Mouse (Mus musculus) lung, embryonic 14.5 days (tissue): Measurements from ENCODE around the gene Taar8c. TPM values are rescaled to one million over a fixed set of nuclear protein-coding genes. Genes with fewer than 3 reads are reported as not detected.
A peak's percentile ranks its signal among the peaks of the same experiment; 100 is the strongest.
"Not testable (repeated sequence)": the region's sequence is repeated elsewhere in the genome, so short reads cannot be mapped to it uniquely, and the experiment has no call there.

ENCODE experiments used
- ATAC-seq: fragments of 200-750 bp; cut with Nextera tagmentation; 2 replicates; pipeline ENCODE4 v1.8.0; 2017; ENCODE audit warnings: mild to moderate bottlenecking, moderate TSS enrichment, moderate library complexity; ENCODE audit not compliant: insufficient read depth
- DNase-seq: peaks from one replicate; pipeline ENCODE4 v3.0.0-alpha.2; 2015
- H3K27ac ChIP-seq: fragments of 300-500 bp; sonication (generic); 2 replicates; pipeline ENCODE4 v1.5.1; 2014; ENCODE audit warnings: low read depth, mild to moderate bottlenecking, moderate library complexity
- H3K27me3 ChIP-seq: fragments of 300-500 bp; sonication (generic); 2 replicates; pipeline ENCODE4 v1.6.1; 2014; ENCODE audit warnings: low read length, control low read depth; ENCODE audit not compliant: insufficient read depth
- H3K36me3 ChIP-seq: fragments of 300-500 bp; sonication (generic); 2 replicates; pipeline ENCODE4 v1.6.1; 2014; ENCODE audit warnings: control low read depth; ENCODE audit not compliant: insufficient read depth
- H3K4me1 ChIP-seq: fragments of 300-500 bp; sonication (generic); 2 replicates; pipeline ENCODE4 v1.6.1; 2014; ENCODE audit warnings: antibody characterized with exemption, control low read depth; ENCODE audit not compliant: insufficient read depth
- H3K4me2 ChIP-seq: fragments of 300-500 bp; sonication (generic); 2 replicates; pipeline ENCODE4 v1.6.1; 2014; ENCODE audit warnings: mild to moderate bottlenecking
- H3K4me3 ChIP-seq: fragments of 300-500 bp; sonication (generic); 2 replicates; pipeline ENCODE4 v1.5.1; 2014; ENCODE audit warnings: low read depth, low read length
- H3K9ac ChIP-seq: fragments of 300-500 bp; sonication (generic); 2 replicates; pipeline ENCODE4 v1.6.1; 2014
- H3K9me3 ChIP-seq: fragments of 300-500 bp; sonication (generic); 2 replicates; pipeline ENCODE4 v1.6.1; 2016; ENCODE audit warnings: low read depth, low read length, control low read depth
- CTCF ChIP-seq: IDR thresholded peaks from 2 replicates; pipeline ENCODE4 v1.5.1; 2016; ENCODE audit warnings: antibody characterized with exemption, low read depth
- WGBS: fragments of 180-500 bp; shearing (Covaris S2); extraction: QIAGEN DNeasy Blood & Tissue Kit; methylation state at CpG from one replicate; pipeline ENCODE4 v1.1.7; 2014; 5-methylcytosine and 5-hydroxymethylcytosine counted together
- polyA plus RNA-seq: library from polyadenylated mRNA; unstranded; fragments of >200 nt; fragmentation: Nextera tagmentation; extraction: Ambion mirVana; gene quantifications from 2 replicates; pipeline ENCODE4 v1.2.1, GENCODE M21; 2014

Gene Taar8c
- polyA plus RNA-seq, 1 experiment from 2014 or later: not detected

- ATAC-seq: peak; percentile 81; the same call in 1 of the 2 replicates
Measured at GRCm38 (mm10) chr10:24132273-24132672, 30.6 kb upstream of the Taar8c start.

GRCm38 (mm10) chr10:24131451-24132262 lies 29.9 kb upstream of the Taar8c start:
- Histone ChIP-seq H3K4me3 (peak overlapping the region; percentile 18; the same call in 1 of the 2 replicates), H3K27me3 (no peaks in the 10 kb centered on the region), H3K27ac (peak overlapping the region; percentile 73), H3K9me3 (no peaks in the 10 kb centered on the region), H3K4me1 (peaks cover 4% of the 10 kb centered on the region; the same call in 1 of the 2 replicates), H3K4me2 (peak overlapping the region; percentile 51), H3K36me3 (no peaks in the 10 kb centered on the region), H3K9ac (no peak overlapping the region)
- TF ChIP-seq CTCF: peak; percentile 81
- WGBS: 23% methylated on average over 9 of the region's 9 CpGs
- ATAC-seq: peak; percentile 77
- DNase-seq: peak; percentile 94

More at GRCm38 (mm10) chr10:24132273-24132672, 30.6 kb upstream of the Taar8c start:
- no peak for TF ChIP-seq CTCF
- peak overlapping the region; percentile 51 for H3K4me2 ChIP-seq
- DNase-seq: peak; percentile 61
- no peaks in the 10 kb centered on the region for H3K36me3 ChIP-seq
- no peaks in the 10 kb centered on the region for H3K27me3 ChIP-seq
- WGBS: 14% methylated on average over 5 of the region's 5 CpGs
- no peak overlapping the region for H3K4me3 ChIP-seq
- H3K27ac ChIP-seq: peak overlapping the region; percentile 73
- peaks cover 4% of the 10 kb centered on the region; the same call in 1 of the 2 replicates for H3K4me1 ChIP-seq
- no peaks in the 10 kb centered on the region for H3K9me3 ChIP-seq
- H3K9ac ChIP-seq: no peak overlapping the region

- Histone ChIP-seq H3K27ac (no peak overlapping the region), H3K36me3 (no peaks in the 10 kb centered on the region), H3K9ac (no peak overlapping the region), H3K4me1 (no peaks in the 10 kb centered on the region), H3K4me2 (no peak overlapping the region), H3K9me3 (no peaks in the 10 kb centered on the region), H3K27me3 (no peaks in the 10 kb centered on the region), H3K4me3 (no peak overlapping the region)
- DNase-seq (peak; percentile 87), ATAC-seq (no peak)
- WGBS: 40% methylated on average over 6 of the region's 6 CpGs
- TF ChIP-seq CTCF: peak; percentile 83
Measured at GRCm38 (mm10) chr10:24111116-24111778, 9.5 kb upstream of the Taar8c start.

- H3K4me3 ChIP-seq, H3K4me2 ChIP-seq, H3K9ac ChIP-seq, H3K4me1 ChIP-seq, DNase-seq, ATAC-seq, H3K27ac ChIP-seq, H3K9me3 ChIP-seq, H3K27me3 ChIP-seq, H3K36me3 ChIP-seq: not testable (repeated sequence)
- 71% methylated on average over 8 of the region's 8 CpGs for WGBS
Measured at GRCm38 (mm10) chr10:24109434-24109833, 7.7 kb upstream of the Taar8c start, which contains the start of gene Taar9. TSS of gene Taar9 (minus strand) at chr10:24109534.

GRCm38 (mm10) chr10:24108236-24108635 lies 6.5 kb upstream of the Taar8c start:
- WGBS: 70% methylated on average over 3 of the region's 3 CpGs
- Histone ChIP-seq H3K4me3 (no peak overlapping the region), H3K9ac (no peak overlapping the region), H3K27me3 (no peaks in the 10 kb centered on the region), H3K9me3 (no peaks in the 10 kb centered on the region), H3K36me3 (no peaks in the 10 kb centered on the region), H3K4me2 (no peak overlapping the region), H3K4me1 (no peaks in the 10 kb centered on the region), H3K27ac (no peak overlapping the region)
- no peak for TF ChIP-seq CTCF
- no peak for DNase-seq
- no peak for ATAC-seq

- Histone ChIP-seq H3K27ac (no peak overlapping the region), H3K4me3 (no peak overlapping the region), H3K9ac (no peak overlapping the region), H3K4me1 (no peaks in the 10 kb centered on the region), H3K9me3 (no peaks in the 10 kb centered on the region), H3K36me3 (no peaks in the 10 kb centered on the region), H3K27me3 (no peaks in the 10 kb centered on the region), H3K4me2 (no peak overlapping the region)
- 62% methylated on average over 5 of the region's 5 CpGs for WGBS
- no peak for TF ChIP-seq CTCF
- no peak for ATAC-seq
- no peak for DNase-seq
Measured at GRCm38 (mm10) chr10:24107747-24108146, 6.0 kb upstream of the Taar8c start.

GRCm38 (mm10) chr10:24103299-24103698 lies 1.6 kb upstream of the Taar8c start:
- H3K27me3 ChIP-seq, ATAC-seq, H3K4me3 ChIP-seq, H3K4me1 ChIP-seq, H3K36me3 ChIP-seq, H3K27ac ChIP-seq, H3K9ac ChIP-seq, H3K4me2 ChIP-seq, DNase-seq, H3K9me3 ChIP-seq: not testable (repeated sequence)
- WGBS: 5% methylated on average over 1 of the region's 1 CpGs

GRCm38 (mm10) chr10:24097010-24097409 lies 4.7 kb downstream of the Taar8c start:
- H3K4me1 ChIP-seq, H3K9me3 ChIP-seq, H3K4me2 ChIP-seq, H3K4me3 ChIP-seq, H3K9ac ChIP-seq, H3K27ac ChIP-seq, ATAC-seq, H3K36me3 ChIP-seq, H3K27me3 ChIP-seq, DNase-seq: not testable (repeated sequence)
- 21% methylated on average over 2 of the region's 2 CpGs for WGBS
